Mouse (Mus musculus) frontal cortex, postnatal 14 days (tissue): ENCODE measurements around the gene Dennd6a.
"Not testable (repeated sequence)": the region's sequence is repeated elsewhere in the genome, so short reads cannot be mapped to it uniquely, and the experiment has no call there.

Experiments used
- DNase-seq, 2 experiments: peaks; one replicate each; pipeline ENCODE4 v3.0.0; 2022; ENCODE audit warnings: low spot score in 2 of 2

The Dennd6a gene

DNA sequence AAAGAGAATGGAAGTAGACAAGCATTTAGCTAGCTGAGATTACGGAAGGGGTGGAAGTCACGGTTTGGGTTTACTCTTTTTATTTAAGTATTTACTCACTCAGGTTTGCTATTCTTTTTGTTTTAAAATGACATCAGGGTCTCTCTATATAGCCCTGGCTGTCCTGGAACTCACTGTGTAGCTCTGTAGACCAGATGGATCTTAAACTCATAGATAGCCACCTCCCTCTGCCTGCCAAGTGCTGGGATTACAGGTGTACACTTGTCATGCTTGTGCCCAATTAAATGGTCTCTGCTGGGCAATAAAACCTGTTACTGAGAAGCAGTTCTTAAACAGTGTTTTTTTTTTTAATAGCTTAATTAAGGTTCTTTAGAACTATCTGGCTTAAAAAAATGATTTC, 66.3 kb downstream of the Dennd6a start:
- no peak for DNase-seq

DNA sequence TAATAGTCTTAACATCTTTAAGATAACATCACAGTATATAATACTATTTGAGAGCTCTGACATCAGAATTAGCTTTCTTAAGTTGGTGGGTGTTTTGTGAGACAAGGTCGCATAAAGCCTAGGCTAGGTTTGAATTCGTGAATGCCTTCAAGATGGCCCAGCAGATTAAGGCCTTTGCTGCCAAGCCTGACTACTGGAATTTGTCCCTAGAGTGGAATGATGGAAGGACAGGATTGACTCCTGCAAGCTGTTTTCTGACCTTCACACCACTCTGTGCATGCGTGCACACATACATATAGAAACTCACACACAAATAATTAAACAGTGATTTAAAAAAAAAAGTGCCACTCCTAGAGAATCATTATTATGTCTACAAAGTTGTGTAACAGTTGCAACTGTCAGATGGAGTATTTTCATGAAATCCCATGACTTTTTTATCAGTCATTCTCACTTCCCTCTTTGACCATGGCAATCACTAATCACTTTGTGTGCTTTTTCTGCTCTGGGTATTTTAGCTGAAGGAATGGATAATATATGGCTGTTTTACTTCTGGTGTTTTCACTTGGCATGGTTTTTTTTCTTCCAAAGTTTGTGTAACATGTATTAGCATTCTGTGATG, 69.5 kb downstream of the Dennd6a start:
- no peak for DNase-seq

DNA sequence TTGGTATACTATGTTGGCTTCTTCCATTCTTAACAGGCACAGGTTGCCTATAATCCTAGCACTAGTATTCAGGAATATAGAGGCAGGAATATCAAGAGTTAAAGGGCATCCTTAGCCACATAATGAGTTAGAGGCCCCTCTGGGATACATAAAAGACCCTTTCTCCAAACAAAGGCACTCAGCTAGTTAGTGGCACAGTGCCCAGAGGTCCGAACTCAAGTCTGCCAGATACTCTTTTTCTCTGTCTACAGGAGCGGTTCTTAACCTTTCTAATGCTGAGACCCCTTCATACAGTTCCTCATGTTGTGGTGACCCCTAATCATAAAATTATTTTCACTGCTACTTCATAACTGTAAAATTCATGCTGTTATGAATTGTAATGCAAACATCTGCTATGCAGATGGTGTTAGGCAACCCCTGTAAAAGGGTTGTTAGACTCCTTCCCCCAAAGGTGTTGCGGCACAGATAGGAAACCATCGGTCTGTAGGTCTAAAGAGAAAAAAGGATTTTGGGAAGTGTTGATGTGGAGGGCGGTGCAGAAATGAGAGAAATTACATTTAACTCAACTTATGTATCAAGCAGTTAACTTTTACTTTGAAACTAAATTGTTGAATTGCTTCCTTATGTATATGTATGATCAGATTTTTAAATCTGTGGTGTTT, 72.5 kb downstream of the Dennd6a start:
- no peak for DNase-seq

DNA sequence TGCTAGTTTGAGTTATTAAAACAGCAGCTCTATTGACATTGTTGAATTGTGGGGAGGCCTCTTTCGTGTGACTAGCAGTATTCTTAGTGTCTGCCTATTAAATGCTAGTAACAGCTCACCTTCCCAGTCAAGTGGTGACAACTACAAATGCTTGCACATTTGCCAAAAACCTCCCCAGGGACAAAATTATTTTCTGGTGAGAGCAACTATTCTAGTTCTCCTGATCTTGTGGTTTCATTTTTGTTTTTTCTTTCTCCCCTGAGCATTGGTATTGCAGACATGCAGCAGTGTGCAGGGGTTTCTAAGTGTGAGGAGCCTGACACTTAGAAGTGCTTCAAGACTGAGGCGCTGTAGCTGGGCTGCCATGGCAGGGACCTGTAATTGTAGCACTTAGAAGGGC, 74.2 kb downstream of the Dennd6a start:
- DNase-seq: no peak

DNA sequence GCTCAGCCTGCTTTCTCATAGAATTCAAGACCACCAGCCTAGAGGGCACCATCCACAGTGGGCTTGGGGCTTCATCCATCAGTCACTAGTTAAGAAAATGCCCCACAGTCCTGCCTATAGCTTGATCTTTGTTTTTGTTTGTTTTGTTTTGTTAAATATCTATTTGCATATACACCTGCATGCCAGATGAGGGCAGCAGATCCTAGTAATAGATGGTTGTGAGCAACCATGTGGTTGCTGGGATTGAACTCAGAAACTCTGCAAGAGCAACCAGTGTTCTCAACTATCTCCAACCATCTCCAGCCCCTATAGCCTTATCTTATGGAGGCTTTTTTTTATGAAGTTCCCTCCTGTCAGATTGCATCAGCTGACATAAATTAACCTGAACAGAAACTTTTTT, 78.2 kb downstream of the Dennd6a start:
- DNase-seq: no peak

DNA sequence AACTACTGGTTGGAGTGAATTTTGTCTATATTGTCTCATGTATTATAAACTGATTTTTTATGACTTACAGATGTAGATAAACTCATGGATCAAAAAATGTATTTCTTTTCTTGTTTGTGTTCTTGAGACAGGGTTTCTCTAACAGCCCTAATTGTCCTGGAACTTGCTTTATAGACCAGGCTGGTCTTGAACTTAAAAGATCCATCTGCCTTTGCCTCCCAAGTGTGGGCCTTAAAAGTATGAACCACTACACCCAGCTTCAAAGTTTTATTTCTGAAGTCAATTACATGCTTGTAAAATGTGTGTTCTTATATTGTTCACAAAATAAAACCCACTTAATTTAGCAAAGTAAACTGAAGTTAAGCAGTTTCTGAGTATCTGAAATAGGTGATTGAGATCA, 84.5 kb downstream of the Dennd6a start:
- no peak for DNase-seq

DNA sequence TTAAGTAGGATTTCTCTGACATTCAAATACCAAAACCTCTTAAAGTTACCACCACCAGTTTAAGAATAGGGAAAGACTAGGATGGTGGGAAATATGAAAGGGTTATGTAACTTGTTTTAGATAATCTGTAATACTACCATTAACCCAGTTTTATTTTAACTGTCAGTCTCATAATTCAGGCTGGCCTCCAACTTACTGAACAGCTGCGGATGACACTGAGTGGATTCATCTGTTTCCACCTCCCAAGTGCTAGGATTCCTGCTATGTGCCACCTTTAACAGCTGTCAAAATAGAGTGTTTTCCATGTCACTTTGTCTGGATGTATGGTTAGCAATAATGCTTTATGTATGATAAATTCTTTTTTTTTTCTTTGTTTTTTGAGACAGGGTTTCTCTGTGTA, 86.6 kb downstream of the Dennd6a start:
- DNase-seq: no peak

DNA sequence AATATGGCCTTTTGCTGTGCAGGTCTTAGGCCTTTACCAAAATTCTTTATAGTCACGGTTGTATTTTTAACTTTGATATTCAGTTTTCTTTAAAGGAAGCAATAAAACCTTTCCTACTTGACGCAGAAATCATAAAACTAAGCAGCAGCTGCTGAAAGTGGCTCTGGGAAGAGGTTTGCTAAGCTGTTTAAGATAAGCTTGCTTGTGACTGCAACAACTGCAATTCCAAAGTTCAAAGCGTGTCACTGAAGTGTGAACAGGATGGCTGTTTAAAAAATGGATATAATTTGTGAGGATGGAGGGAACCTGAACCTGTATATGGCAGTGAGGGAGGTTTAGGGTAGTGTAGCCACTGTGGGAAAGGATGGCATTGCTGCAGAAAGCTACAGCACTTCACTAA, 88.4 kb downstream of the Dennd6a start:
- DNase-seq: no peak

- no peak for DNase-seq
Observed at GRCm38 (mm10) chr14:26662488-26662887, 88.8 kb downstream of the Dennd6a start.

DNA sequence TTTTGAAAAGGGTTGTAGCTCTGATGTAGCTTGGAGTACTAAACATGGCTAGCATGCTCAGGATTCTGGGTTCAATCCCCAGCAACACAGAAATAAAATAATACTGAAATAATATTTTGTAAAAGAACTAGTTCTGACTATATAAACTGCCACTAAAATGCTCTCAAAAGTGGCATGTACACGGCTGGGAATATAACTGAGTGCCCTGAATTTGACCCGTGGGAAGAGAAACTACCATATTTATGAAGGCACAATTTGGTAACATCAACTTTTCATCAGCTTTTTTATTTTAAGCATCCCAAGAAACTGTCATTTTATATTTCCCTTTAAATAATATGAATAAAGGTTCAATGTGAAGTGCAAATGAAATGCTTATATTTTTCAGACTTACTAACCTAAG, 90.2 kb downstream of the Dennd6a start:
- DNase-seq: no peak

- DNase-seq: no peak
Observed at GRCm38 (mm10) chr14:26667991-26668370, 94.3 kb downstream of the Dennd6a start.

DNA sequence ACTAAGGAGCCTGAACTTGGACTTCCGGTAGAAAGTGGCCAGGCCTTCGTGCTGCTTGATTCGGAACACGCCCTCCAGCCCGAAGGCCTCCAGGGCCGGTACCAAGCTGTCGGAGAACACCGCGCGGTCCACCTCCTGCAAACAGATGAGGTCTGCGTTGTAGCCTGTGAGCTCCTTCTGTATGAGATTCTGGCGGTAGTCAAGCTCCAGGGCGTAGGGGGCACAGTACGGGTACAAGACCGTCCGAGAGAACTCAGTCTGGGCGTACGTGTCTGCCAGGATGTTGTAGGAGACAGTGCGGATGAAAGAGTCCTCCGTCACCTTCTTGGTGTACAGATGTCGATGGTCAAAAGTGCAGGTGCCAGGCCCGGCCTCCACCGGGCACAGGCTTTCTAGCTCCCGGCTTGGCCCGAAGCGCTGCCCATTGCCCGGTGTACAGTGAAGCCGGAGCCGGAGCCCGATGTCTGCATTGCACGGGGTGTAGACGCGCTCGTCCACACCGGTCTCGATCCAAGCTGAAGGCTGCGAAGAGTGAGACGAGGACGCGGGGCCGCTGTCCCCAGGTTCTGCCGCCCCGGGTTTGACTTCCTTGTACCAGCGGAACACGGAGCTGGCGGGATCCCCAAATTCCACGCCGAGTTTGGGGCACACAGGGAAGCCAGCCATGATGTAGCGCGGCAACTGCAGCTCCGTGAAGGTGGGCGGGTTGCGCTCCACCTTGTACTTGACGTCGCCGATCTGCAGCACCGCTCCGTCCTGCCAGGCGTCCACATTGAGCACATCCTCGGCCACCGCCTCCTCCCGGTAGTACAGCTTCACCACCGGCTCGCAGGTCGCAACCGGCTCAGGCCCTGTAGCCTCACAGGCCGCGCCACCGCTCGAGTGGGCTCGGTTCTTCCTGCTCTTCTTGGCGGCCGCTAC, 95.0 kb downstream of the Dennd6a start:
- DNase-seq: peak; percentile 22 to 37

GRCm38 (mm10) chr14:26669292-26670073, 95.8 kb downstream of the Dennd6a start, which contains the start of gene Pde12:
Gene Pde12 (minus strand): TSS chr14:26669883.
- DNase-seq: peak; percentile 85 to 86

DNA sequence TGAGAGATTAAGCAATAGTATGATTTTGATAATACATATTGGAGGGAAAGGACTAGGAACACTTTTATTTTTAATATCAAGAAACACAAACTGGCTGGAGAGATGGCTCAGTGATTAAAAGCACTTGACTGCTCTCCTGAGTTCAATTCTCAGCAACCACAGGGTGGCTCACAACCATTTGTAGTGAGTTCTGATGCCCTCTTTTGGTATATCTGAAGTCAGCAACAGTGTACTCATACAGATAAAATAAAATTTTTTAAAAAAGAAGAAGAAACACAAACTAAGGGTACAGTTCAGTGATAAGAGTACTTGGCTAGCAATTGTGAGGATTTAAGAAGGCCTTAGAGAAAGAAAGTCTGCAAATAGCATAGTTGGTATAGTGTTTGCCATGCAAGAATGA, 97.3 kb downstream of the Dennd6a start:
- DNase-seq: no peak

DNA sequence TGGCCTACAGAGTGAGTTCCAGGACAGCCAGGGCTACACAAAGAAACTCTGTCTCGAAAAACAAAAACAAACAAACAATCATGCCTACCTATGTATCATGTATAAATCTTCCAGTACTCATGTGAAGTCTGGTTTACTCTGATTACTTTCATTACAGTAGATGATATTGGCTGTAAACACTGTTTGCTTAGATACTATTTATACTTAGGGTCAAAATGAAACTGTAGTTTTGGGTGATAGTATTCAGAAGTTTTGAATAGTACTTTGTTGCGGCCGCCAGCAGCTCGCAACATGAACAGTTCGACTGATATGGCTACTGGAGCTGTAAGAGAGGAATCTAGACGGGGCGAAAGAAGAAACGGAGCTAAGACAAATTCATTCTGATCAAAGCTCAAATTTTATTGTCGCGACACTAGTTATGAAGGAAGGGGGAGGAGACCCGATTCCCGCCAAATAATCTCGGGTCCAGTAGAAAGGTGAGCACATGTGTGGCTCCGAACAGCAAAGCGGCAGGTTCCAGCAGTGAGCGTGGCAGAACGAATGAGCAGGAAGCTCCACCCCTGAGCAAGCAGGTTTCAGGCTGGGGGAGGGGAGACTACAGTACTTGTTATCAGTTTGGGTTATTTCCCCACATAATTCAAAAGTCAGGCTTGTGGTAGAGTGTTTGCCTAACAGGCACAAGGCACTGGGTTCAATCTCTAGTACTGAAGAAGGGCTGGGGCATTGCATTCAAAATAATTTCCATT, 98.4 kb downstream of the Dennd6a start:
- not testable (repeated sequence) for DNase-seq

- not testable (repeated sequence) for DNase-seq
Observed at GRCm38 (mm10) chr14:26674476-26675169, 101.0 kb downstream of the Dennd6a start.

- no peak for DNase-seq
Observed at GRCm38 (mm10) chr14:26675371-26675770, 101.7 kb downstream of the Dennd6a start.

DNA sequence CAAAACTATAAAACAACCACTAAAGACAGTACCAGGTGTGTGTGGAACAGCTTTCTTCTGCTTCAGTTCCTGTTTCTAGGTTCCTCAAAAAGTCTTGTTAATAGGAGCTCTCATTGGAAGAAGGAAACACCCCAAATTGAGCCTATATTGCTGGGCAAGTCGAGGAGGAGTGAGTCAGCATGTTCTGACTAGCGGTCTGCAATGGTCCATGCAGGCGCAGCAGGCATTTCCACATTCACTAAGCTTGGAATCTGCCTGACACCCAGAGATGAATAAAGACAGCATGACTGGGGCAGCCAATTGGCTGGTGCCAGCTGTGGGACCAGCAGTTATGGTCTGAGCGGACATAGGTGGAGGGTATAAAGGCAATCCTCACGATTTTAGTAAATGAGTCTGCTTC, 102.1 kb downstream of the Dennd6a start:
- DNase-seq: no peak
